Mouse (Mus musculus) stomach, embryonic 14.5 days (tissue): ENCODE results near the gene Notch2. TPM values are rescaled to one million over a fixed set of nuclear protein-coding genes. Genes with fewer than 3 reads are reported as not detected.
"Not testable (repeated sequence)": the region's sequence is repeated elsewhere in the genome, so short reads cannot be mapped to it uniquely, and the experiment has no call there.

ENCODE experiments used
- ATAC-seq: fragments of 200-750 bp; cut with Nextera tagmentation; 2 replicates; pipeline ENCODE4 v1.8.0; 2017; ENCODE audit warnings: low read depth, moderate TSS enrichment; ENCODE audit not compliant: insufficient number of reproducible peaks, insufficient read depth, low FRiP score
- H3K27ac ChIP-seq: fragments of 300-500 bp; sonication (generic); 2 replicates; pipeline ENCODE4 v1.5.1; 2014; ENCODE audit warnings: mild to moderate bottlenecking, low read length, moderate library complexity, mixed read lengths
- H3K27me3 ChIP-seq: fragments of 300-500 bp; sonication (generic); 2 replicates; pipeline ENCODE4 v1.6.1; 2014; ENCODE audit warnings: low read length, control low read depth, mixed read lengths; ENCODE audit not compliant: control insufficient read depth, insufficient read depth
- H3K36me3 ChIP-seq: fragments of 300-500 bp; sonication (generic); 2 replicates; pipeline ENCODE4 v1.6.1; 2014; ENCODE audit warnings: mild to moderate bottlenecking, control low read depth, low read length, moderate library complexity, mixed read lengths; ENCODE audit not compliant: control insufficient read depth, insufficient read depth
- H3K4me1 ChIP-seq: fragments of 300-500 bp; sonication (generic); 2 replicates; pipeline ENCODE4 v1.6.1; 2014; ENCODE audit warnings: low read length, control low read depth, mixed read lengths; ENCODE audit not compliant: control insufficient read depth, insufficient read depth
- H3K4me2 ChIP-seq: fragments of 300-500 bp; sonication (generic); replicated peaks from 2 replicates; pipeline ENCODE4 v1.6.1; 2014; ENCODE audit warnings: low read depth, low read length, control low read depth
- H3K4me3 ChIP-seq: fragments of 300-500 bp; sonication (generic); 2 replicates; pipeline ENCODE4 v1.5.1; 2014; ENCODE audit warnings: low read depth, low read length, control low read depth
- H3K9ac ChIP-seq: fragments of 300-500 bp; sonication (generic); replicated peaks from 2 replicates; pipeline ENCODE4 v1.6.1; 2014; ENCODE audit warnings: low read depth, mild to moderate bottlenecking, control low read depth, low read length, moderate library complexity, mixed read lengths
- H3K9me3 ChIP-seq: fragments of 300-500 bp; sonication (generic); 2 replicates; pipeline ENCODE4 v1.6.1; 2016; ENCODE audit warnings: low read depth, low read length, control low read depth; ENCODE audit not compliant: control insufficient read depth
- WGBS: fragments of 180-500 bp; shearing (Covaris S2); extraction: QIAGEN DNeasy Blood & Tissue Kit; methylation state at CpG from one replicate; pipeline ENCODE4 v1.1.7; 2014; 5-methylcytosine and 5-hydroxymethylcytosine counted together
- polyA plus RNA-seq: library from polyadenylated mRNA; unstranded; fragments of >200 nt; fragmentation: Nextera tagmentation; extraction: Ambion mirVana; gene quantifications from 2 replicates; pipeline ENCODE4 v1.2.1, GENCODE M21; 2014

The Notch2 gene
- polyA plus RNA-seq, 1 experiment from 2014 or later, result 36.2 TPM

GRCm38 (mm10) chr3:98128716-98129115 lies 115.4 kb downstream of the Notch2 start:
- Histone ChIP-seq H3K4me1 (no peaks in the 10 kb centered on the region), H3K27ac (no peak overlapping the region), H3K36me3 (peaks cover 74% of the 10 kb centered on the region), H3K9ac (no peak overlapping the region), H3K4me2 (no peak overlapping the region), H3K27me3 (no peaks in the 10 kb centered on the region), H3K9me3 (no peaks in the 10 kb centered on the region), H3K4me3 (no peak overlapping the region)
- ATAC-seq, result no peak; the same call in 1 of the 2 replicates
- WGBS, result 74% methylated on average over 5 of the region's 5 CpGs

- not testable (repeated sequence) for H3K4me1 ChIP-seq, H3K27me3 ChIP-seq, H3K27ac ChIP-seq, H3K9me3 ChIP-seq, H3K9ac ChIP-seq, H3K4me3 ChIP-seq, ATAC-seq, H3K4me2 ChIP-seq
- WGBS, result 90% methylated on average over 4 of the region's 4 CpGs
- peaks cover 75% of the 10 kb centered on the region for H3K36me3 ChIP-seq
Measured at GRCm38 (mm10) chr3:98132140-98132539, 118.8 kb downstream of the Notch2 start.

- Histone ChIP-seq H3K27ac (no peak overlapping the region), H3K4me2 (no peak overlapping the region), H3K27me3 (no peaks in the 10 kb centered on the region), H3K4me1 (no peaks in the 10 kb centered on the region), H3K9ac (no peak overlapping the region), H3K9me3 (no peaks in the 10 kb centered on the region), H3K36me3 (peaks cover 79% of the 10 kb centered on the region), H3K4me3 (no peak overlapping the region)
- no peak for ATAC-seq
- WGBS, result 88% methylated on average over 8 of the region's 8 CpGs
Measured at GRCm38 (mm10) chr3:98132636-98133035, 119.3 kb downstream of the Notch2 start.

GRCm38 (mm10) chr3:98141456-98141855 lies 128.1 kb downstream of the Notch2 start:
- H3K4me1 ChIP-seq, result no peaks in the 10 kb centered on the region
- ATAC-seq, result no peak
- H3K9ac ChIP-seq, result no peak overlapping the region
- H3K9me3 ChIP-seq, result no peaks in the 10 kb centered on the region
- H3K36me3 ChIP-seq, result peaks cover 96% of the 10 kb centered on the region
- H3K4me2 ChIP-seq, result no peak overlapping the region
- WGBS, result 95% methylated on average over 15 of the region's 15 CpGs
- H3K27me3 ChIP-seq, result no peaks in the 10 kb centered on the region
- no peak overlapping the region for H3K27ac ChIP-seq
- H3K4me3 ChIP-seq, result no peak overlapping the region

GRCm38 (mm10) chr3:98142862-98143261 lies 129.5 kb downstream of the Notch2 start:
- no peaks in the 10 kb centered on the region for H3K27me3 ChIP-seq
- no peaks in the 10 kb centered on the region for H3K9me3 ChIP-seq
- H3K4me3 ChIP-seq, result no peak overlapping the region
- no peak overlapping the region for H3K9ac ChIP-seq
- H3K36me3 ChIP-seq, result peaks cover 96% of the 10 kb centered on the region
- H3K27ac ChIP-seq, result no peak overlapping the region
- WGBS, result 93% methylated on average over 13 of the region's 13 CpGs
- no peak overlapping the region for H3K4me2 ChIP-seq
- ATAC-seq, result no peak
- no peaks in the 10 kb centered on the region for H3K4me1 ChIP-seq

GRCm38 (mm10) chr3:98145204-98145603 lies 131.9 kb downstream of the Notch2 start:
- Histone ChIP-seq H3K27ac (no peak overlapping the region), H3K4me3 (no peak overlapping the region), H3K9ac (no peak overlapping the region), H3K27me3 (no peaks in the 10 kb centered on the region), H3K9me3 (no peaks in the 10 kb centered on the region), H3K4me2 (no peak overlapping the region), H3K4me1 (no peaks in the 10 kb centered on the region), H3K36me3 (peaks cover 86% of the 10 kb centered on the region)
- no peak for ATAC-seq
- 82% methylated on average over 10 of the region's 10 CpGs for WGBS

- Histone ChIP-seq H3K4me1 (no peaks in the 10 kb centered on the region), H3K9ac (no peak overlapping the region), H3K36me3 (peaks cover 74% of the 10 kb centered on the region), H3K27me3 (no peaks in the 10 kb centered on the region), H3K27ac (no peak overlapping the region), H3K4me2 (no peak overlapping the region), H3K9me3 (no peaks in the 10 kb centered on the region), H3K4me3 (no peak overlapping the region)
- ATAC-seq, result no peak
- 96% methylated on average over 29 of the region's 29 CpGs for WGBS
Measured at GRCm38 (mm10) chr3:98146471-98147410, 133.4 kb downstream of the Notch2 start.

- H3K27ac ChIP-seq, result no peak overlapping the region
- no peak overlapping the region for H3K9ac ChIP-seq
- H3K4me3 ChIP-seq, result no peak overlapping the region
- no peaks in the 10 kb centered on the region for H3K4me1 ChIP-seq
- H3K36me3 ChIP-seq, result peaks cover 65% of the 10 kb centered on the region
- no peak overlapping the region for H3K4me2 ChIP-seq
- ATAC-seq, result no peak
- no peaks in the 10 kb centered on the region for H3K27me3 ChIP-seq
- 93% methylated on average over 14 of the region's 14 CpGs for WGBS
- H3K9me3 ChIP-seq, result no peaks in the 10 kb centered on the region
Measured at GRCm38 (mm10) chr3:98147706-98148105, 134.4 kb downstream of the Notch2 start.
